Mouse (Mus musculus) small intestine, adult 2 months (tissue): Measurements from ENCODE around the gene Ifi206. TPM values are rescaled to one million over a fixed set of nuclear protein-coding genes. Genes with fewer than 3 reads are reported as not detected.

Experiments used
- H3K27ac ChIP-seq: fragments of 200-500 bp; 2 replicates; pipeline ENCODE4 v1.5.1; 2012; ENCODE audit warnings: low read depth, low read length, control low read depth, inconsistent platforms; ENCODE audit not compliant: insufficient read depth
- H3K27me3 ChIP-seq: fragments of 200-500 bp; 2 replicates; pipeline ENCODE4 v1.6.1; 2012; ENCODE audit warnings: mild to moderate bottlenecking, moderate library complexity, low read length, inconsistent platforms; ENCODE audit not compliant: control insufficient read depth, insufficient read depth
- H3K36me3 ChIP-seq: fragments of 200-500 bp; 2 replicates; pipeline ENCODE4 v1.6.1; 2012; ENCODE audit warnings: mild to moderate bottlenecking, low read length, control low read depth, inconsistent platforms; ENCODE audit not compliant: control insufficient read depth, insufficient read depth
- H3K4me1 ChIP-seq: fragments of 200-500 bp; 2 replicates; pipeline ENCODE4 v1.6.1; 2012; ENCODE audit warnings: low read length, inconsistent platforms, mixed read lengths; ENCODE audit not compliant: control insufficient read depth, insufficient read depth, insufficient read length
- H3K4me3 ChIP-seq: fragments of 200-500 bp; 2 replicates; pipeline ENCODE4 v1.5.1; 2012; ENCODE audit warnings: low read depth, mild to moderate bottlenecking, control low read depth, inconsistent platforms, low read length, moderate library complexity
- CTCF ChIP-seq: fragments of 200-500 bp; IDR thresholded peaks from 2 replicates; pipeline ENCODE4 v1.5.1; 2012; ENCODE audit warnings: low read depth, mild to moderate bottlenecking, control low read depth, inconsistent platforms, low read length, moderate library complexity, mixed read lengths; ENCODE audit not compliant: insufficient replicate concordance, insufficient read length; ENCODE audit errors: extremely low read depth
- POLR2A ChIP-seq: fragments of 200-500 bp; IDR thresholded peaks from 2 replicates; pipeline ENCODE4 v1.6.1; 2012; ENCODE audit warnings: low read depth, mild to moderate bottlenecking, control low read depth, inconsistent platforms, low read length, moderate library complexity
- WGBS: fragments of 180-500 bp; shearing (Covaris S2); methylation state at CpG from one replicate; pipeline ENCODE4 v1.1.7; 2018; 5-methylcytosine and 5-hydroxymethylcytosine counted together
- polyA plus RNA-seq: library from polyadenylated mRNA; depleted of rRNA; stranded (reverse); fragments of >200 nt; gene quantifications from 2 replicates; pipeline ENCODE4 v1.2.3, GENCODE M21; 2012

Gene Ifi206
- polyA plus RNA-seq, 1 experiment: 1.2 TPM

DNA sequence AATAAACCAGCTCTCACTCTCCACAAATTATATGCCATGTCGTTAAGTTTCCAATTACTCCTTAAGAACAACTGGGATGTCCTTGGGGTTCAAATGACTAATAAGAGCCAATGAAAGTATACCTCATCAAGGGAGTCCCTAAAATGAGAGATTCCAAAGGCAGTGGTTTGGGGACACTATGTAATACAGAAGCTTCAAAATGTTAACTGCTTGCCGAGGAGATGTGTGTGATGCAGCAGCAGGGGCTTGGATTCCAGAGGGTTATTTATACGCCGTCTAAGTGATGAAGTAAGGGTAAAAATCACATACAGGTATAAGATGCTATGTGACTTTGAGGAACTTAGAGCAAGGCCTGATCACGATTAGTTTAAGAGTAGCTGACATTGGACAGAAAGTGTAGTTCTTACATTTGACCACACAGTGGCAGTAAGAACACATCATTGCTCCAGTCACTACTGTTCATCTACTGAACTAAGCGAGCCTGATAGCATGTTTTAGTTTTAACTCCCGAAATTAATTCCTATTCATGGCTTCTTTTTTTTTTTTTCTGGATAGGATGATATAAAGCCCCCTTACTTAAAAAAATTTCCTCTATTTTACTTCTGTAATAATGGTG is 34.6 kb downstream of the Ifi206 start:
- Histone ChIP-seq H3K36me3 (no peaks in the 10 kb centered on the region; the same call in 1 of the 2 replicates), H3K4me3 (no peak overlapping the region), H3K27ac (no peak overlapping the region), H3K27me3 (no peaks in the 10 kb centered on the region), H3K4me1 (no peaks in the 10 kb centered on the region)
- TF ChIP-seq POLR2A (no peak), CTCF (no peak; the same call in 1 of the 2 replicates)
- 42% methylated on average over 7 of the region's 7 CpGs for WGBS

DNA sequence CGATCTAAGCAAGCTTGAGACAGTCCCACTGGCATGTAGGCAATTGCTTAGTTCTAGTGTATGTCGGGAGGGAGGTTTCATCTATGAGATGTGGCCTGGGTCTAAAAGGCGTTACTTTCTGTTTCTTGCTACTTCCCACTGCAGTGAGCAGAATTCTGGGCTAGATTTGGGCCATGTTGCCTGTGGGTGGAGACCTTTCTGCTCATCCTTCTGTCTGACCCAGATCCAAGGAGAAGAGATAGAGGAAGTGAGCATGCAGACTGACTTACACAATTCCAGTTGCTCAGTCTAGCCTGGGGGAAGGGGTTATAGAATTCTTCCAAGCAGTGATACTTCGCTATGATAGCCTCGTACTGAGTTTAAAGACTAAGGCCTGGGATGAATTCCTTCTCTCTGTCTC is 39.2 kb downstream of the Ifi206 start:
- H3K27ac ChIP-seq: no peak overlapping the region; the same call in 1 of the 2 replicates
- TF ChIP-seq CTCF (no peak), POLR2A (no peak)
- no peaks in the 10 kb centered on the region for H3K4me1 ChIP-seq
- WGBS: 84% methylated on average over 5 of the region's 5 CpGs
- no peak overlapping the region for H3K4me3 ChIP-seq
- H3K36me3 ChIP-seq: no peaks in the 10 kb centered on the region; the same call in 1 of the 2 replicates
- H3K27me3 ChIP-seq: no peaks in the 10 kb centered on the region

- Histone ChIP-seq H3K4me3 (no peak overlapping the region), H3K36me3 (no peaks in the 10 kb centered on the region), H3K27me3 (no peaks in the 10 kb centered on the region), H3K4me1 (no peaks in the 10 kb centered on the region), H3K27ac (no peak overlapping the region)
- WGBS: 87% methylated on average over 4 of the region's 4 CpGs
- TF ChIP-seq POLR2A (no peak), CTCF (no peak)
These were observed 40.2 kb downstream of the Ifi206 start for GRCm38 (mm10) chr1:173450621-173451020.

DNA sequence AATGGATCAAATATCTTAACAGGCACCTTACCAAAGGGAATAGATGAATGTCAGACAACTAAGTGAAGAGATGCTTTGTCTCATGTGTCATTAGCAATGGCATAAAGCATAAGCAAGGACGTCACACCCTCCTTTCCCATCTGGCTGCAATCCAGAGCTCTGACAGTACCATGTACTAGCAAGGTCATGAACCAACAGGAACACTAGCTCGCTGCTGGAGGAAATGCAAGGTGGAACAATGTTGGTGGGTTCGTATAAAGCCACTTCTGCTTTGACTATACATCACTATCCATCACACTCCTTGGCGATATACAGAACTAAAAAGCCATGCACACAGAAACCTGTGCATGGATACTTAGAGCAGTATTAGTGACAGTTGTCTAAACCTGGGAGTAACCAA is 43.8 kb downstream of the Ifi206 start:
- Histone ChIP-seq H3K4me1 (no peaks in the 10 kb centered on the region), H3K27me3 (no peaks in the 10 kb centered on the region), H3K4me3 (no peak overlapping the region), H3K36me3 (no peaks in the 10 kb centered on the region; the same call in 1 of the 2 replicates), H3K27ac (no peak overlapping the region)
- no peak for TF ChIP-seq CTCF
- TF ChIP-seq POLR2A: no peak
- WGBS: 60% methylated on average over 4 of the region's 4 CpGs

DNA sequence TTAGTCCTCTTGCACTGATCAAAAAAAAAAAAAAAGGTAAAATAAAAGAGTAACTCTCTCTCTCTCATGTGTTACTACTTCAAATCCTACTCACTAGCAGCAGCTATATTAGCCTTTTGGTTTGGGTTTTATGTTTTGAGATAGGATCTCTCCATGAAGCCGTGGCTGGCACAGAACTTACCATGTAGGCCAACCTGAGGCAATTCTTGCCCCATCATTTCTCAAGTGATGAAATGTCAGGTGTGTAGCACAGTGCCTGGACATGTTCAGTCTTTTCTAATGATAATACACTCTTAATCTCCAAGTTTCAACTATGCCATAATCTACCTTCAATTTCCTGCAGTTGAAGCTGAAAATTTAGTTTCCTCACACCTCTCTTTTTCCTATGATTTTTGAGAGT is 47.8 kb downstream of the Ifi206 start:
- H3K4me1 ChIP-seq: no peaks in the 10 kb centered on the region
- no peak overlapping the region for H3K27ac ChIP-seq
- no peak for TF ChIP-seq POLR2A
- H3K4me3 ChIP-seq: no peak overlapping the region
- WGBS: 86% methylated on average over 1 of the region's 1 CpGs
- no peaks in the 10 kb centered on the region; the same call in 1 of the 2 replicates for H3K36me3 ChIP-seq
- H3K27me3 ChIP-seq: no peaks in the 10 kb centered on the region

DNA sequence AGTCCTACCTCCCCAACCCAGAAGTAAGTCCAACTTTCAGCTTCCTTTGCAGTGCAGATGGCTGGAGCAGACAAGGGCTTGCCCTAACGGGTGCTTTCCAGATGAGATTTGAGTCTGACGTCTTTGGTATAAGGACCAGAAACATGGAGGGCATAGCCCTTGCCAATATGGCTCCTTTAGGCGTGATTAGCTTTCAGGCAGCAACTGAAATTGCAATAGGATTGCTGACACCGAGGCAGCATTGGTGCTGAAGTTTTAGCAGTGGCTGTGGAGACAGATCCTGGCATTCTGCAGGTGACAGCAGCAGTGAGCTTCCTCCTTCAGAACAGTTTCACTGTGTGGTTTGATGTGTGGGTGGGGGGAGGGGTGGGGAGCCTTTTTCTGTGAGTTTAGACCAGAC is 49.6 kb downstream of the Ifi206 start:
- no peaks in the 10 kb centered on the region; the same call in 1 of the 2 replicates for H3K36me3 ChIP-seq
- H3K4me3 ChIP-seq: 0 out of 2 replicates have a peak overlapping the region, but pooled peaks have one; percentile 10
- H3K4me1 ChIP-seq: no peaks in the 10 kb centered on the region; the same call in 1 of the 2 replicates
- H3K27me3 ChIP-seq: no peaks in the 10 kb centered on the region
- H3K27ac ChIP-seq: peak overlapping the region; percentile 78
- 55% methylated on average over 4 of the region's 4 CpGs for WGBS
- no peak for TF ChIP-seq POLR2A
- TF ChIP-seq CTCF: no peak

GRCm38 (mm10) chr1:173440681-173441080 is 50.2 kb downstream of the Ifi206 start:
- 0 out of 2 replicates have a peak overlapping the region, but pooled peaks have one; percentile 31 for H3K27ac ChIP-seq
- 16% methylated on average over 1 of the region's 1 CpGs for WGBS
- TF ChIP-seq CTCF: no peak
- no peak for TF ChIP-seq POLR2A
- no peak overlapping the region for H3K4me3 ChIP-seq
- H3K36me3 ChIP-seq: no peaks in the 10 kb centered on the region; the same call in 1 of the 2 replicates
- no peaks in the 10 kb centered on the region; the same call in 1 of the 2 replicates for H3K4me1 ChIP-seq
- H3K27me3 ChIP-seq: no peaks in the 10 kb centered on the region
